Mouse (Mus musculus) embryonic facial prominence, embryonic 10.5 days (tissue): ENCODE results near the gene Amotl2. TPM values are rescaled to one million over a fixed set of nuclear protein-coding genes. Genes with fewer than 3 reads are reported as not detected.

Source experiments
- DNase-seq: peaks from one replicate; pipeline ENCODE4 v3.0.0-alpha.2; 2017; ENCODE audit warnings: low spot score
- H3K27ac ChIP-seq: fragments of 300-500 bp; sonication (generic); replicated peaks from 2 replicates; pipeline ENCODE4 v1.5.1; 2016; ENCODE audit warnings: mild to moderate bottlenecking
- H3K27me3 ChIP-seq: fragments of 300-500 bp; sonication (generic); replicated peaks from 2 replicates; pipeline ENCODE4 v1.6.1; 2016; ENCODE audit warnings: low read depth, mild to moderate bottlenecking; ENCODE audit not compliant: poor library complexity, severe bottlenecking
- H3K36me3 ChIP-seq: fragments of 300-500 bp; sonication (generic); replicated peaks from 2 replicates; pipeline ENCODE4 v1.6.1; 2016; ENCODE audit warnings: mild to moderate bottlenecking, moderate library complexity
- H3K4me1 ChIP-seq: fragments of 300-500 bp; sonication (generic); 2 replicates; pipeline ENCODE4 v1.6.1; 2016
- H3K4me3 ChIP-seq: fragments of 300-500 bp; sonication (generic); 2 replicates; pipeline ENCODE4 v1.5.1; 2016; ENCODE audit warnings: mild to moderate bottlenecking, moderate library complexity
- H3K9me3 ChIP-seq: fragments of 300-500 bp; sonication (generic); 2 replicates; pipeline ENCODE4 v1.6.1; 2016; ENCODE audit warnings: mild to moderate bottlenecking
- WGBS: fragments of 180-500 bp; shearing (Covaris S2); methylation state at CpG from one replicate; pipeline ENCODE4 v1.1.7; 2016; 5-methylcytosine and 5-hydroxymethylcytosine counted together
- polyA plus RNA-seq: library from polyadenylated mRNA; unstranded; fragments of >200 nt; fragmentation: Nextera tagmentation; extraction: Ambion mirVana; gene quantifications from 2 replicates; pipeline ENCODE4 v1.2.1, GENCODE M21; 2016

Gene Amotl2
- polyA plus RNA-seq, 1 experiment from 2014 or later, result 61.4 TPM

DNA sequence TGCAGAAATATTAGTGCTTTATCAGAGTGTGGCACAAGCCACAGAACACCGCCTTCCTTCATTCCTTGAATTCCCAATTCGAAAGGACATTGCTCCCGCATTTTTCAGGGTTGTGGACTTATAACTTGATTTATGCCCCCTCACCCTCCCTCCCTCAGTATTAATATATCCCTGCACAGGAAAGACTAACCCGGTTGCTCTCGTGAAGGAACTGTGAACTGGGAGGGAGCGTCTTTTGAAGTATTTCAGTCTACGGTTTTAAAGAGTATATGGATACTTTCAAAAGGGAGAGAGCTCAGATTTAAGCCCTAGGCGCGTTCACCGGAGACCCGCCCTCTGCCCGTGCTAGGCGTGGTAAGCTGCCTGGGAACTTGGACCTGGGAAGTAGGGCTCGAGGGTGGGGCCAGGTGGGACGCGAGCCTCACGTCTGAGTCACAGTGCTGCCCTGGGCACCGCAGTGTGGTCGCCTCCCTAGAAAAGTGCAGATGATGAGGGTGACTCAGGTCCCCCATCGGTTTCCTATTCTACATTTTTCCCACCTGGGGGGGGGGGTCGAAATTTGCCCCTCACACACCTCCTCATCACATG lies 54.9 kb downstream of the Amotl2 start:
- Histone ChIP-seq H3K36me3 (no peaks in the 10 kb centered on the region), H3K27ac (peak overlapping the region; percentile 30; the same call in 1 of the 2 replicates), H3K4me3 (no peak overlapping the region), H3K27me3 (no peaks in the 10 kb centered on the region), H3K4me1 (peaks cover 22% of the 10 kb centered on the region), H3K9me3 (no peaks in the 10 kb centered on the region)
- WGBS, result 50% methylated on average over 21 of the region's 21 CpGs
- DNase-seq, result no peak

DNA sequence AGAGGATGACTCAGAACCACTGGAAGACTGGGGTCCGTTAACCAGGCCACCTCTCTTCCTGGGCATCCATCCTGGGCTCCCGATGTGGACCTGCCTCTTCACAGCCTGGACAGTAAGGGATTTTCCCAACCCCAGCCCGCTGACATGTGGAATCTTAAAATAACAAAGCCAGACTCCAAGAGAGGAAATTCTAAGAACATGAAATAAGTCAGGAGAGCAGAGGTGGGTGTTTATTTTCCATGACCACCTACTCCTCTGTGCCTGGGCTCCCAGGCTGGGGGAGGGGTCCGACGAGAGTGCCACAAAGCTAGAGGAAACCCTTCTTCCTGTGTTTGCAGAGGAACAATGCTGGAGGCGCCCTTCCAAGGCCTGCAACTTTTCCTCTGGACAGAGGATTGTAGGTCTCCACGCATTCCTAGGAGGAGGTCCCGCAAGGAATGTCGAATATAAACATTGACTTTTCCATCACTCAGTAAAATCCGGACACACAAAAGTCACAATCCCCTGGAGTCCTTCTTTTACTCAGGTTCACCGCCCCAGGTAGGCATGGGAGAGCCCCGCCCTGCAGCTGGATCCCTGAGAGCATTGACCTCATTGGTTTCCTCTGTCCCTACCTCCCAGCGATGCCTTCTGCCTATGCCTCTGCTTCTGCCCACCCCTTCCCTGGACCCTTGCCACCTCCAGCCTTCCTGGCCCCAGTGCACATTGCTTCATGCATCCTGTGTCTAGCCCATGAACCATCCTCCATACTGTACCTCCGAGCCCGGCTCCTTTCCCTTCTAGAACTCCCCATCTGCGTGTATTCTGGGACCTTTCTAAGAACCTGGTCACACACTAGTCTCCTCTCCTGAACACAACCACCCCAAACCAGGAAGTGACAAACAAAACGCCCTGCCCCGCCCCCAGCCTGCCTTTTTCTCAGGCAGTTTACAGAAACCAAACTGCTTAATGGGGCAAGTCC lies 61.4 kb downstream of the Amotl2 start:
- 58% methylated on average over 18 of the region's 18 CpGs for WGBS
- no peaks in the 10 kb centered on the region for H3K27me3 ChIP-seq
- no peaks in the 10 kb centered on the region for H3K9me3 ChIP-seq
- peaks cover 44% of the 10 kb centered on the region for H3K4me1 ChIP-seq
- H3K36me3 ChIP-seq, result no peaks in the 10 kb centered on the region
- no peak overlapping the region for H3K4me3 ChIP-seq
- peak; percentile 46 for DNase-seq
- peak overlapping the region; percentile 70 for H3K27ac ChIP-seq

DNA sequence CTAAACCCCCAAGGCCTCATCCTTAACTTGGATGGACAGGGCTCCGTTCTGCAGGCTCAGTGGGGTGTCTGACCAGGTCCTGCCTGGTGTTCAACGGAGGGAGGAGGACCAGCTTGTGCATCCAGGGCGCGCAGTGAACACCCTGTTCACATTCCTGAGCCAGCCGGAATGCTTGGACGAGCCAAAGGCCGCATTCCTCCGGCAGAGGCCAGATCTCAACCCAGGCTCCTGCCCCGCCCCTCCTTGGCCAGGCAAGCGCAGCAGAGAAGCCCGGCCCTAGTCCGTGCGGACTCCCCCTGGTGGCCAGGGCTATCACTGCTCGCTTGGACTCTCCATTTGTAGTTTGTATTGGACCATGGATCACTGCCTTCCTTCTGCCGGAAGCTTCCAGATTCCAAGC lies 63.0 kb downstream of the Amotl2 start:
- WGBS, result 3% methylated on average over 15 of the region's 15 CpGs
- DNase-seq, result peak; percentile 91
- Histone ChIP-seq H3K9me3 (no peaks in the 10 kb centered on the region), H3K4me3 (peak overlapping the region; percentile 30; the same call in 1 of the 2 replicates), H3K27ac (peak overlapping the region; percentile 73), H3K36me3 (no peaks in the 10 kb centered on the region), H3K4me1 (peaks cover 58% of the 10 kb centered on the region), H3K27me3 (no peaks in the 10 kb centered on the region)

Other genes with a start within 250 kb of the Amotl2 start
- gene Ky, start 210.9 kb upstream of the Amotl2 start, polyA plus RNA-seq, result 0.04 and 0.10 TPM in 2 replicates
- gene Anapc13, start 90.4 kb upstream of the Amotl2 start, polyA plus RNA-seq, result 146 and 164 TPM in 2 replicates
- 53.4 and 56.2 TPM in 2 replicates for gene Cep63, start 90.1 kb upstream of the Amotl2 start, polyA plus RNA-seq
- gene Ryk, start 118.2 kb downstream of the Amotl2 start, polyA plus RNA-seq, result 15.8 and 15.9 TPM in 2 replicates